ENCODE assay signal across 11 mouse cellular contexts in the genomic region with DNA sequence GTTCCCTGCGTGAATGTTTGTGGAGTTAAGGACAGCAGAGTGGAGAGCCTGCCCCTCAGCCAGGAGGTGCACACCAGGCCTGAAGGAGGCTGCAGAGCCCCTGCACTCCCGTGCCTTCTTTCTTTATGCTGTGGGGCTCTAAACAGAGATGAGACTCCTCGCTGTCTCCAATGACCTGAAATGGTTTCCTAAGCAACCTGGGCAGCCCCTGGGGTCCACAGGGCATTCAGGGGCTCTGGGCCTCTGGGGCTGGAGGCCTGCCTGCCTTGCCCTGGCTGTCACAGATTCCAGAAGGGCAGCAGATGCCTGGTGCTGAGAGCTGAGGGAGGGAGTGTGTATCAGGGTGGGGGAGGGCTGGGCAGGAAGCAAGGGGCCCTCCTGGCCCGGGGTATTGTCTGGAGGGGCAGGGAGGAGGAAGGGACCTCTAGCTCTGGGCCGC. TPM values are rescaled to one million over a fixed set of nuclear protein-coding genes. Genes with fewer than 3 reads are reported as not detected.
DNase-seq lines count a peak whose midpoint lies in the region; ATAC-seq lines count a peak whose summit lies in the region.
"Had no signal": no experiment of that assay in that cellular context is flagged by ENCODE, and none has a peak within 500 bp of the region (broad histone marks: within the 10 kb centered on the region; RNA-seq: fewer than 3 reads in every experiment).

No protein-coding gene starts in this region.

- H3K27ac ChIP-seq in heart, embryonic 15.5 days: no peak overlapping the region
- peak overlapping the region; percentile 13; the same call in 1 of the 2 replicates for H3K27ac ChIP-seq in embryonic facial prominence, embryonic 13.5 days
- no peak overlapping the region for H3K27ac ChIP-seq in liver, embryonic 11.5 days (ENCODE audit: low read depth, low read length)

- H3K4me2 ChIP-seq in heart, embryonic 15.5 days: no peak overlapping the region
- no peak overlapping the region for H3K4me2 ChIP-seq in embryonic facial prominence, embryonic 13.5 days
- H3K4me2 ChIP-seq in liver, embryonic 11.5 days: no peak overlapping the region

- peaks cover 9% of the 10 kb centered on the region for H3K4me1 ChIP-seq in heart, embryonic 15.5 days (replicated peaks)
- peaks cover 11% of the 10 kb centered on the region for H3K4me1 ChIP-seq in embryonic facial prominence, embryonic 13.5 days
- peaks cover 4% of the 10 kb centered on the region; the same call in 1 of the 2 replicates for H3K4me1 ChIP-seq in liver, embryonic 11.5 days (replicated peaks; ENCODE audit: control insufficient read depth, insufficient read depth, low read length)

- H3K36me3 ChIP-seq in heart, embryonic 15.5 days: no peaks in the 10 kb centered on the region
- no peaks in the 10 kb centered on the region for H3K36me3 ChIP-seq in embryonic facial prominence, embryonic 13.5 days
- H3K36me3 ChIP-seq in liver, embryonic 11.5 days (ENCODE audit: control insufficient read depth, insufficient read depth, low read length): no peaks in the 10 kb centered on the region

- 13% methylated on average over 5 of the region's 5 CpGs for WGBS in heart, embryonic 15.5 days
- WGBS in embryonic facial prominence, embryonic 13.5 days: 9% methylated on average over 5 of the region's 5 CpGs
- WGBS in liver, embryonic 11.5 days: 17% methylated on average over 5 of the region's 5 CpGs

- DNase-seq in heart, postnatal 14 days: no peak
- peak; percentile 18 for DNase-seq in brain, adult 2 months (ENCODE audit: low read depth, low spot score)
- peak; percentile 73 for DNase-seq in mesoderm, embryonic 11.5 days (ENCODE audit: low read depth, low spot score)
- no peak for DNase-seq in gastrocnemius, adult 18-20 months (ENCODE audit: low spot score)
- no peak for DNase-seq in layer of hippocampus, adult 11-12 months (ENCODE audit: low spot score)
- no peak for DNase-seq in liver, embryonic 11.5 days (ENCODE audit: low spot score)
- DNase-seq: adrenal gland, adult 2 months; kidney, adult 18-20 months had no signal

- H3K4me3 ChIP-seq in heart, embryonic 15.5 days: no peak overlapping the region
- H3K4me3 ChIP-seq in embryonic facial prominence, embryonic 13.5 days: no peak overlapping the region
- H3K4me3 ChIP-seq in liver, embryonic 11.5 days (ENCODE audit: low read depth, low read length): no peak overlapping the region

- no peak overlapping the region for H3K9ac ChIP-seq in heart, embryonic 15.5 days
- no peak overlapping the region for H3K9ac ChIP-seq in embryonic facial prominence, embryonic 13.5 days
- no peak overlapping the region for H3K9ac ChIP-seq in liver, embryonic 11.5 days (ENCODE audit: low read depth, low read length)

- intact Hi-C loops in heart, postnatal 14 days (cut with DNase I): no loop called here

- ATAC-seq in heart, embryonic 15.5 days (replicated peaks; ENCODE audit: insufficient number of reproducible peaks, insufficient read depth, low FRiP score, low read depth): 0 out of 2 replicates have a peak, but pooled peaks have one; percentile 2
- ATAC-seq in embryonic facial prominence, embryonic 13.5 days (ENCODE audit: insufficient number of reproducible peaks, insufficient read depth, low FRiP score, low TSS enrichment, low read depth): no peak
- no peak for ATAC-seq in liver, embryonic 11.5 days (replicated peaks; ENCODE audit: low FRiP score)

- H3K9me3 ChIP-seq in heart, embryonic 15.5 days (replicated peaks): no peaks in the 10 kb centered on the region
- no peaks in the 10 kb centered on the region for H3K9me3 ChIP-seq in embryonic facial prominence, embryonic 13.5 days
- no peaks in the 10 kb centered on the region for H3K9me3 ChIP-seq in liver, embryonic 11.5 days (ENCODE audit: control insufficient read depth, low read length)

- no peaks in the 10 kb centered on the region for H3K27me3 ChIP-seq in heart, embryonic 15.5 days
- H3K27me3 ChIP-seq in embryonic facial prominence, embryonic 13.5 days: no peaks in the 10 kb centered on the region
- H3K27me3 ChIP-seq in liver, embryonic 11.5 days (replicated peaks; ENCODE audit: control insufficient read depth, insufficient read depth, low read length): no peaks in the 10 kb centered on the region

RNA-seq across cellular contexts. Expression of a gene that starts 32.7 kb away (rescaled TPM):
- polyA plus RNA-seq in heart, embryonic 15.5 days (2015; fragmentation: Nextera tagmentation; extraction: Ambion mirVana): 14.6 and 19.5 TPM in 2 replicates
- 1 to 10 TPM; 3.0 to 3.3 TPM for total RNA-seq in heart, postnatal 14 days (2021)
- 101 and 122 TPM in 2 replicates for polyA plus RNA-seq in embryonic facial prominence, embryonic 13.5 days (2015; fragmentation: Nextera tagmentation; extraction: Ambion mirVana)
- 1 to 10 TPM; 1.3 to 1.8 TPM for total RNA-seq in gastrocnemius, adult 18-20 months (2021)
- polyA plus RNA-seq in liver, embryonic 11.5 days (2014; fragmentation: Nextera tagmentation; extraction: Ambion mirVana): 9.5 and 12.7 TPM in 2 replicates
- total RNA-seq: common myeloid progenitor, adult 5-6 weeks had no signal

Comparison
In these comparisons a context has a peak if more than half of its experiments do, and no peak if none do; other contexts are left out.
1. DNase-seq: peak in brain, adult 2 months (single experiment) and mesoderm, embryonic 11.5 days (single experiment); none in heart, postnatal 14 days (0 of 2), gastrocnemius, adult 18-20 months (single experiment), layer of hippocampus, adult 11-12 months (single experiment) and liver, embryonic 11.5 days (single experiment).